Mouse (Mus musculus): ENCODE data around the gene Hist2h4. TPM values are rescaled to one million over a fixed set of nuclear protein-coding genes. Genes with fewer than 3 reads are reported as not detected.
"Not testable (repeated sequence)": the region's sequence is repeated elsewhere in the genome, so short reads cannot be mapped to it uniquely, and the experiment has no call there.

Gene Hist2h4
- polyA plus RNA-seq, 1 experiment from 2014 or later: 15.9 TPM

DNA sequence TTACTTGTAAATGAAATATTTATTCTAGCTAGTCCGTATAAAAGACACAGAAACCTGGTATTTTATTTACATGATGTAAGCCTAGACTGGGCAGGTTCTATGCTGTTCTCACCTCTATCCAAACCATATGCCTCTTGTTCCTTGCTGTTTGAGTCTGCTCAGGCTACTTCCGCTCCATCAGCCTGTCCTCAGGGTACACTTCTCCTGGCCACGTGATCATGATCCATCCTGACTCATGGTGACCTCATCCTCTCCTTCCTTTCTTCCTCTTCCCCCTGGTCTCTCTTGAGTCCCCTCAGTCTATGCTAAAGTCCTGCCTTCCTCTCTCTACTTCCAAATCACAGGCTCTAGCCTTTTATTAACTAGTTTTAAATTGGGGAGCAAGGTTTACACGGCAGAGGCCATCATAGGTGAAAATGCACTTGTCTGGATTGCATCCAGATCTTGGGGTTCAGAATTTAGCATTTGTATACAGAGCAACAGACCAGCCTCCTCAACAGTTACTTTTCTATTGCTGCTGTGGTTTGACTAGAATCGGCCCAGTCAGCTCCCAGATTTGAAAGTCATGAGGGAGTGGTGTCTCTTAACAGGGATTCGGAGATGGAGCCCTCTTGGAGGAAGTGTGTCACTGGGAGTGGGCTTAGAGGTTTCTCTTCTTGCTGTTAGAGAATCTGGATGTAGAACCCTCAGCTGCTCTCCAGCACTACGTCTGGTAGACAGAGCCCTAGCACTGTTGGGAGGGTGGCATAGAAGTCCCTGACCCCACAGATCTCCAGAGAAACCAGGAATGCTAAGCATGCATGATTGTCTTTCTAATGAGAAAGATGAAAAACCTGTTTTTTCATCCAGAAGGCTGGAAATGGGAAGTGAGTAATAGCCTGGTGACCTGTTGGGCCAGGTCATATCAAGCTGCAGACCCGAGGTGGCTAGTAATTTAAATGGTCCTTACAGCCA is 36.1 kb downstream of the Hist2h4 start:
- Histone ChIP-seq H3K4me1 (peaks cover 26% of the 10 kb centered on the region), H3K36me3 (no peaks in the 10 kb centered on the region), H3K27ac (no peak overlapping the region), H3K4me3 (no peak overlapping the region), H3K9me3 (no peaks in the 10 kb centered on the region), H3K27me3 (no peaks in the 10 kb centered on the region), H3K4me2 (no peak overlapping the region), H3K9ac (no peak overlapping the region)
- WGBS: 46% methylated on average over 8 of the region's 8 CpGs
- 0 out of 2 replicates have a peak, but pooled peaks have one; percentile 21 for ATAC-seq (ENCODE audit: borderline replicate concordance, extremely low read depth, low FRiP score, low TSS enrichment)

DNA sequence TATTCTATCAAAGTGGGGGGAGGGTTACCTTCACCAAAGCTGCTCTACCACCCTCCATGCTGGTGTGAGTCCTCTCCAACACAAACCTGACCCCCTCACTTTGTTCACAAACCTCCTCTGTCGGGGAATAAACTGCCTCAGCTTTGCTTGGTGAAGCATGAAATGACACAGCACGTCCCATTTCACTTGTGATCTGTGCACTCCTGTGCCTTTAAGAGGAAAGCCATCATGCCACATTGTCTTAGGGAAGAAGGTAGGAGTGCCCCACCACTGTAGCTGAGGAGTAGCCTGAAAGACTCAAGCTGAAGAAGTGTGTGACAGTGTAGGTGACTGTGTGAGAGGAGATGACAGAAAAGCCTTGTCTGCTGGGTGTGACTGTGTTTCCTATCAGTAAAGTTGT is 37.7 kb downstream of the Hist2h4 start:
- no peaks in the 10 kb centered on the region for H3K27me3 ChIP-seq
- 46% methylated on average over 2 of the region's 2 CpGs for WGBS
- no peaks in the 10 kb centered on the region for H3K9me3 ChIP-seq
- H3K9ac ChIP-seq: no peak overlapping the region
- no peak overlapping the region for H3K4me2 ChIP-seq
- ATAC-seq (ENCODE audit: borderline replicate concordance, extremely low read depth, low FRiP score, low TSS enrichment): no peak
- H3K4me1 ChIP-seq: peaks cover 28% of the 10 kb centered on the region
- no peak overlapping the region for H3K4me3 ChIP-seq
- H3K36me3 ChIP-seq: no peaks in the 10 kb centered on the region
- no peak overlapping the region for H3K27ac ChIP-seq

DNA sequence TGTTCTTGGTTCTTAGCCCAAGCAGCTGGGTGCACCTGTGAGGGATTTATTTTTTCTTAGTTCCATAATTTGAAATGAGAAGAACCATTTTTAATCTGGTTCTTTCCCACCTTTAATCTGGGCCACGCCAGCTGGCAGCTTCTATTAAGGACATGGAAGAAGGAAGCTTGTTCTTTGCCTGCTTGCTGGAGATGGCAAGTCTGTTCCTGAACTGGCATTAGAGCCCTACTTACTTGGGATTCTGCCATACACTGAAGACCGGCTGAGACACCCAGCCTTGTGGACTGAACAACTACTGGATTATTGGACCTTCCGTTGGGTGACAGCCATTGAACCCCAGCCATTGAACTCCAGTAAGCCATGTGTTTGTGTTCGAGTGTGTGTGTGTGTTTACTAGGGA is 40.3 kb downstream of the Hist2h4 start:
- peaks cover 37% of the 10 kb centered on the region for H3K4me1 ChIP-seq
- no peak overlapping the region for H3K9ac ChIP-seq
- ATAC-seq (ENCODE audit: borderline replicate concordance, extremely low read depth, low FRiP score, low TSS enrichment): no peak
- H3K9me3 ChIP-seq: no peaks in the 10 kb centered on the region
- H3K36me3 ChIP-seq: no peaks in the 10 kb centered on the region
- 91% methylated on average over 4 of the region's 4 CpGs for WGBS
- H3K27ac ChIP-seq: no peak overlapping the region
- no peak overlapping the region for H3K4me3 ChIP-seq
- peak overlapping the region; percentile 89 for H3K4me2 ChIP-seq
- no peaks in the 10 kb centered on the region for H3K27me3 ChIP-seq

GRCm38 (mm10) chr3:96221640-96222038 is 41.5 kb downstream of the Hist2h4 start:
- H3K4me2 ChIP-seq: peak overlapping the region; percentile 89
- H3K9me3 ChIP-seq: no peaks in the 10 kb centered on the region
- peaks cover 27% of the 10 kb centered on the region for H3K4me1 ChIP-seq
- H3K36me3 ChIP-seq: no peaks in the 10 kb centered on the region
- no peak for ATAC-seq (ENCODE audit: borderline replicate concordance, extremely low read depth, low FRiP score, low TSS enrichment)
- peak overlapping the region; percentile 55 for H3K9ac ChIP-seq
- peak overlapping the region; percentile 97 for H3K27ac ChIP-seq
- WGBS: 19% methylated on average over 9 of the region's 9 CpGs
- H3K4me3 ChIP-seq: peak overlapping the region; percentile 55
- no peaks in the 10 kb centered on the region for H3K27me3 ChIP-seq

GRCm38 (mm10) chr3:96220765-96221639 is 42.1 kb downstream of the Hist2h4 start, which contains the start of the genes Hist2h2ac and Hist2h2be:
TSS of gene Hist2h2ac (minus strand) at chr3:96220880.
TSS of gene Hist2h2be (plus strand) at chr3:96221119.
- Histone ChIP-seq H3K4me2 (peak within 1 kb of the TSS; percentile 89), H3K27ac (peak within 1 kb of the TSS; percentile 97), H3K4me1 (peaks cover 27% of the 10 kb centered on the region), H3K4me3 (peak within 1 kb of the TSS; percentile 55), H3K9ac (peak within 1 kb of the TSS; percentile 90), H3K9me3 (no peaks in the 10 kb centered on the region), H3K36me3 (no peaks in the 10 kb centered on the region), H3K27me3 (no peaks in the 10 kb centered on the region)
- peak; percentile 93 for ATAC-seq (ENCODE audit: borderline replicate concordance, extremely low read depth, low FRiP score, low TSS enrichment)
- WGBS: under 1% methylated on average over 43 of the region's 43 CpGs

DNA sequence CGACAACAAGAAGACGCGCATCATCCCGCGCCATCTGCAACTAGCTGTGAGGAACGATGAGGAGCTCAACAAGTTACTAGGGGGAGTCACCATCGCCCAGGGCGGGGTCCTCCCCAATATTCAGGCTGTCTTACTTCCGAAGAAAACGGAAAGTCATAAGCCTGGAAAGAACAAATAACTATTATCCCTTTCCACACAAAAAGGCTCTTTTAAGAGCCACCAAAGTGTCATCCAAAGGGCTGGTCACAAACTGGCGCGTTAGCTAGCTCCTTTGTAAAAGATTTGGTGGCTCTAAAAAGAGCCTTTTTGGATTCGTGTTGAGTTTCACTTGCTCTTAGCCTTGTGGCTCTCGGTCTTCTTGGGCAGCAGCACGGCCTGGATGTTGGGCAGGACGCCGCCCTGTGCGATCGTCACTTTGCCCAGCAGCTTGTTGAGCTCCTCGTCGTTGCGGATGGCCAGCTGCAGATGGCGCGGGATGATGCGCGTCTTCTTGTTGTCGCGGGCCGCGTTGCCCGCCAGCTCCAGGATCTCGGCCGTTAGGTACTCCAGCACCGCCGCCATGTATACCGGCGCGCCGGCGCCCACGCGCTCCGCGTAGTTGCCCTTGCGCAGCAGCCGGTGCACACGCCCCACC is 42.9 kb downstream of the Hist2h4 start:
- WGBS: under 1% methylated on average over 44 of the region's 47 CpGs
- peak overlapping the region; percentile 90 for H3K9ac ChIP-seq
- not testable (repeated sequence) for H3K9me3 ChIP-seq; ATAC-seq (ENCODE audit: borderline replicate concordance, extremely low read depth, low FRiP score, low TSS enrichment); H3K27me3 ChIP-seq; H3K36me3 ChIP-seq
- peak overlapping the region; percentile 89 for H3K4me2 ChIP-seq
- H3K27ac ChIP-seq: peak overlapping the region; percentile 97
- H3K4me3 ChIP-seq: peak overlapping the region; percentile 55
- H3K4me1 ChIP-seq: peaks cover 27% of the 10 kb centered on the region

- peak within 1 kb of the TSS; percentile 55 for H3K4me3 ChIP-seq
- peak within 1 kb of the TSS; percentile 90 for H3K9ac ChIP-seq
- peaks cover 27% of the 10 kb centered on the region for H3K4me1 ChIP-seq
- peak; percentile 83 for ATAC-seq (ENCODE audit: borderline replicate concordance, extremely low read depth, low FRiP score, low TSS enrichment)
- H3K27ac ChIP-seq: peak within 1 kb of the TSS; percentile 97
- under 1% methylated on average over 37 of the region's 37 CpGs for WGBS
- H3K36me3 ChIP-seq: no peaks in the 10 kb centered on the region
- no peaks in the 10 kb centered on the region for H3K9me3 ChIP-seq
- no peaks in the 10 kb centered on the region for H3K27me3 ChIP-seq
- H3K4me2 ChIP-seq: peak within 1 kb of the TSS; percentile 89
Measured at GRCm38 (mm10) chr3:96219661-96220130, 43.4 kb downstream of the Hist2h4 start, which contains the start of the genes Bola1 and Hist2h2ab. TSS of gene Bola1 (minus strand) at chr3:96219709. TSS of gene Hist2h2ab (plus strand) at chr3:96219865.

DNA sequence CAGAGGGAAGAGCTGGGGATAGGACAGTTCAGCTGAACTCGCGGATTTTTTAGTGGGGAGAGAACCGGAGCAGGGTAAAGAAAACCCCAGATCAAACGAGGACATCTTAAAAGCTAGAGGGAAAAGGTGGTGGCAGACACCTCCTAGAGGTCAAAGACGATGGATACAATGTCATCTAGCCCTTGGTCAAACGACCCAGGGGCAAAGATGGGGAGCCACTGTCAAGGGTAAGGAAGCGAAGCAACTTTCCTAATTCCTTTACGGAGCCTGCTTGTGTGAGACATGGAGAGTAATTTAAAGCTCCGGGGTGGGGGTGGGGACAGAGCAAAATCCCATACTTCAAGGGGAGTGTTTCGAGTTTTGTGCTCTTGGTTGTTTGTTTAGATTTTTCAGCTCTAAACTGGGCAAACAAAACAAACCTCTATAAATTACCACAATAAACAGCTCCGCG is 43.9 kb downstream of the Hist2h4 start:
- Histone ChIP-seq H3K4me2 (peak overlapping the region; percentile 89), H3K4me1 (peaks cover 27% of the 10 kb centered on the region), H3K36me3 (no peaks in the 10 kb centered on the region), H3K4me3 (peak overlapping the region; percentile 55), H3K9ac (peak overlapping the region; percentile 46), H3K9me3 (no peaks in the 10 kb centered on the region), H3K27me3 (no peaks in the 10 kb centered on the region), H3K27ac (peak overlapping the region; percentile 97)
- peak; percentile 13; the same call in 1 of the 2 replicates for ATAC-seq (ENCODE audit: borderline replicate concordance, extremely low read depth, low FRiP score, low TSS enrichment)
- WGBS: under 1% methylated on average over 12 of the region's 12 CpGs

Small RNAs within 50 kb of the gene (microRNA-seq; reads per million reads assigned to microRNA genes)
- gene Gm44492: not detected
- gene Gm47311: not detected
- gene Gm47313: not detected

Other genes with a start within 250 kb of the Hist2h4 start
- 32.2 and 33.4 TPM in 2 replicates for gene Vps45, start 204.8 kb downstream of the Hist2h4 start, polyA plus RNA-seq (2015; fragmentation: Nextera tagmentation; extraction: Ambion mirVana)
- 22.0 and 22.9 TPM in 2 replicates for gene Otud7b, start 158.8 kb downstream of the Hist2h4 start, polyA plus RNA-seq (2015; fragmentation: Nextera tagmentation; extraction: Ambion mirVana)
- 11.2 and 14.9 TPM in 2 replicates for gene Mtmr11, start 101.3 kb downstream of the Hist2h4 start, polyA plus RNA-seq (2015; fragmentation: Nextera tagmentation; extraction: Ambion mirVana)
- 168 and 175 TPM in 2 replicates for gene Sf3b4, start 91.0 kb downstream of the Hist2h4 start, polyA plus RNA-seq (2015; fragmentation: Nextera tagmentation; extraction: Ambion mirVana)
- gene Sv2a, start 82.2 kb downstream of the Hist2h4 start, polyA plus RNA-seq (2015; fragmentation: Nextera tagmentation; extraction: Ambion mirVana): 3.7 and 4.4 TPM in 2 replicates
- gene Bola1, start 43.6 kb downstream of the Hist2h4 start, polyA plus RNA-seq (2015; fragmentation: Nextera tagmentation; extraction: Ambion mirVana): 56.8 and 64.4 TPM in 2 replicates
- 1.1 and 1.4 TPM in 2 replicates for gene Hist2h2ab, start 43.4 kb downstream of the Hist2h4 start, polyA plus RNA-seq (2015; fragmentation: Nextera tagmentation; extraction: Ambion mirVana)
- 13.7 and 17.4 TPM in 2 replicates for gene Hist2h2ac, start 42.4 kb downstream of the Hist2h4 start, polyA plus RNA-seq (2015; fragmentation: Nextera tagmentation; extraction: Ambion mirVana)
- 7.2 and 7.4 TPM in 2 replicates for gene Hist2h2be, start 42.2 kb downstream of the Hist2h4 start, polyA plus RNA-seq (2015; fragmentation: Nextera tagmentation; extraction: Ambion mirVana)
- gene Hist2h3c2, start 24.2 kb downstream of the Hist2h4 start, polyA plus RNA-seq (2015; fragmentation: Nextera tagmentation; extraction: Ambion mirVana): 9.8 and 13.7 TPM in 2 replicates
- 58.4 and 70.0 TPM in 2 replicates for gene Hist2h2aa2, start 23.0 kb downstream of the Hist2h4 start, polyA plus RNA-seq (2015; fragmentation: Nextera tagmentation; extraction: Ambion mirVana)
- gene Hist2h2aa1, start 17.8 kb downstream of the Hist2h4 start, polyA plus RNA-seq (2015; fragmentation: Nextera tagmentation; extraction: Ambion mirVana): 20.4 and 20.5 TPM in 2 replicates
- 0.45 and 1.9 TPM in 2 replicates for gene Hist2h3c1, start 16.6 kb downstream of the Hist2h4 start, polyA plus RNA-seq (2015; fragmentation: Nextera tagmentation; extraction: Ambion mirVana)
- 87.1 and 95.3 TPM in 2 replicates for gene Hist2h3b, start 5.3 kb upstream of the Hist2h4 start, polyA plus RNA-seq (2015; fragmentation: Nextera tagmentation; extraction: Ambion mirVana)
- gene Hist2h2bb, start 6.4 kb upstream of the Hist2h4 start, polyA plus RNA-seq (2015; fragmentation: Nextera tagmentation; extraction: Ambion mirVana): 10.1 and 18.0 TPM in 2 replicates
- gene Fcgr1, start 30.7 kb upstream of the Hist2h4 start, polyA plus RNA-seq (2015; fragmentation: Nextera tagmentation; extraction: Ambion mirVana): 2.4 and 3.6 TPM in 2 replicates
- 0.14 TPM in 1 of 2 replicates, not detected in the other for gene BC107364, start 189.0 kb upstream of the Hist2h4 start, polyA plus RNA-seq (2015; fragmentation: Nextera tagmentation; extraction: Ambion mirVana)

Data from lung, embryonic 15.5 days (tissue).